Mouse (Mus musculus) retina, embryonic 14.5 days (tissue): ENCODE data around the gene Glp2r.

ENCODE experiments used
- DNase-seq: peaks from one replicate; pipeline ENCODE4 v3.0.0-alpha.2; 2015; ENCODE audit warnings: low spot score

The Glp2r gene

DNA sequence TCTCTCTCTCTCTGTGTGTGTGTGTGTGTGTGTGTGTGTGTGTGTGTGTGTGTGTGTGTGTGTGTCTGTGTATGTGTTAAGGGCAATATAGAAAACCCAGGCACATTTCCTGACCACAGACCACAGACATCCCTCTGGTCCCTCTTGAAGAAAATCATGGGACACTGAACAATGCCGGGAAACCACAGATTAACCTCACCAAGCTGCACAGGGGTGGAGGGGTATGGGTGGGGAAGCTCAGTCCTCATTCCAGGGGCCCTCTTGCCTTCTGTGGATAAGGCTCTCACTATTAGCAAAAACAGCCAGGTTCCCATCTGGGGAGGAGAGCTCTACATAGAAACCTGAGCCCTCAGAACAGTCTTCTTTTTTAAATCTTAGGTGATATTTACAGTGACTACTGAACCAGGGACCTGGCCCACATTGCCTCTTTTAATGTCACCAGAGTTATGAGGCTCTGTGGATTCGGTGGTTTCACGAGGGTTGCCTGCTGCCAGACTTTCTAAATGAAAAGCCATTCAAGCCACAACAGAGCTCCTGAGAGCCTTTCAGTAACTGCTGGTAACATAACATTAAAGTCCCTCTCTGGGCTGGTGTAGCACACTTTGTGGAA lies 137.2 kb downstream of the Glp2r start:
- DNase-seq: no peak

DNA sequence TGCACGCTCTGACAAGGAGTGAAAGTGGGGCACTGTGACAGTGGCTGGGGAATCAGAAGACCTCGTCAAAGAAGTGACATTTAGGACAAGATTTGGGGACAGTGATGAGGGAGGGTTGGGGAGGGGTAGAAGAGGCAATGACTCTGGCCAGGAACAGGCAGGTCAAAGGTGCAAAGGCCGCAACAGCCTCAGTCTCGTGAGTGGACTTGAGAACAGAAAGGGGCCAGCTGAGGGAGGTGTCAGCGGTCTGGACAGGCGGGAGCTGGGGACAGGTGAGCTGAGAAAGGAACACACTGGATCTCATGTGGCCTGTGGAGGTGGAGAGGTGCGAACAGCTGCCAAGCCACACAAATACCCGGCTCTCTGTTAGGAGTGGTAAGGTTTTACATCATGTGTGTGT lies 138.0 kb downstream of the Glp2r start:
- no peak for DNase-seq

GRCm38 (mm10) chr11:67628522-67628921 lies 142.4 kb downstream of the Glp2r start:
- no peak for DNase-seq

DNA sequence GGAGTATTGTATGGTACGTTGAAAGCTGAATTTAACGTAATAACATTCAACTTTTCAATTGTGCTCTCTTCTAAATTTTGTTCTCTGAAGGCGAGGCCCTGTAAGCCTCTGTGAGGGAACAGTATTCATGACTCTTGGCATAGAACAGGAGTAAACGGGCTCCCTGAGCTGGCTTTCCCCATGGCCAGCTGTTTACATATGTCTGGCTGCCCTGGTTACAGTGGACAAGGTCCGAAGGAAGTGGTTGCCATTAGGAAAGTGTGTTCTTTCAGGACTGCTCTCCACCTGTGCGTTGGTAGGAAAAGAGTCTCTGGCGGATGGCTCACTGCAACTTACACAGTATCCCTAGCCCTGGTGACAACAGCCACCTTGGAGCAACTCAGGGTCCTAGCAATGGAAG lies 143.8 kb downstream of the Glp2r start:
- no peak for DNase-seq

DNA sequence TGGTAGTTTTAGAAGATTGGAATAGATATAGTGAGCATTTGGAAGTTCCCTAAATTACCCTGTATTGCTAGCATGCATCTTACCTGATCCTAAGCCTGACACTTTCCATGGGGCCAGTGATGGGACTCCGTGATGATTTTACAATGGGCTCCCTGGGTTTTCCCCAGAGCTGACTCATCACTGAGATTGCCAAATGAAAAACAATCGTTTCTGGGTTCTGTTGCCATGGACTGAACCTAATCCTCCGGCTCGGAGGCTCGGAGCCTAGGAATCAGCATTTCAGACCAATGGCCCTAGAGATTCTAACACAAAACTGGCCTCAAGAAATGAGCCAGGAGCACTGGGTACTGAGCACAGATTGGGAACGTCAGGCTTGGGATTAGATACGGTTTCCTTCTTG lies 148.6 kb downstream of the Glp2r start:
- no peak for DNase-seq

DNA sequence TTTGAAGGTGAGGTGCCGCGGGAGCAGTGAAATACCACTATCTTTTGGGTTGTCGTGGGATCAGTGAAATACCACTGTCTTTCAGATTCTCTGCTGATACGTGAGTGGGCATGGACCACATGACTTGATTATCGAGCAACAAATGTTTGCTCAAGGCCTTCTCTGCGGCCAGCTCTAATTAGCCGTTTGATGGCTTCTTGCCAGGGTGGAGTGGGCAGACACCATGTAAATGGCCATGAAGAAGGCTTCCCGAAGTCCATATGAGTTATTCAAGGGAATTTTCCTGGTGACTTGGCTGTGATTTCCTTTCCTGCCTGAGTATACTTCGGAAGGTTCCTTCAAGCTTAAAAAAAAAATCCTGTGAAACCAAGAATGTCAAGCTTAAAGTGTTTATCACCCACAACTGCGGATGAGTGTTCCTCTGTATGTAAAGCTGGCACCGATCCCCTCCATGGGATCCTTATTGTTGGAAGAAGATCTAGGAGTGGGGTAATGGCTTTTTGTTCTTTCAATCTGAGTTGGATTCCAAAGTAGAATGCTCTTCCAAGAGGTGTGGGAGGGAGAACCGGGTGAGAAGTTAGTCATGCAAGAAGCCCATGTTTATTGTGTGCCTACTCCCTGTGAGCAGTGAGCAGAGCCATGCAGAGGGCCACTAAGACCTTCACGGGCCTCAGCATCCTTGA lies 154.3 kb downstream of the Glp2r start:
- DNase-seq: no peak

DNA sequence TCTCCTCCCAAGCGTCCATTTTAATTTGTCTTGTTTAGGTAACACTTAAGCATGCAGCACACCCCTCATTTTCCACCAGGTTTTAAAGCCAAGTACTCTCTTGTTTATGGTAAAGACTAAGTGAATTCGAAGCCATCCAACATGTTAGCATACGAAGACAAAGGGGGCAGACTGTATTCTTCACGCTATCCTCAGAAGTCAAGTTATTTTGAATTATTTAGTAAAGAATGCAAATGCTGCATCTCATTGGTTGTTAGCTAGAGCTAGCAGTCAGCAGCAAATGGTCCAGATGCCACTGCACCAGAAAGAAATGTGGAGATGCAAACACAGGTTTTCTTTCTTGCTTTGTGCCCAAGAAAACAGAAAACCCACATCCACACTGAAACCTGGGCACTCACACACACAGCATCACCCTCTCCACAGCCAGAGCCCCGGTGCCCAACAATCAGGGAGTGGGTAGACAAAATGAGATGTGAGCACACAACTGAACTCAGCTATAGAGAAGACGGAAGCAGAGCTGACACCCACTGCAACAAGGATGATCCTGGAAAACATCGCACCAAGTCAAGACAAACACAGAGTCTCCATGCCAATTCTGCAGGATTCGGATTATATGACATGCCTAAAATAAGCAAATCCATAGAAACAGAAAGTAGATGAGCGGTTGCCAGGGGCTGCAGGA lies 158.7 kb downstream of the Glp2r start:
- DNase-seq: no peak
